Mouse (Mus musculus) E14TG2a.4 (cell line): Measurements from ENCODE around the gene Scrt2.

Experiments
- CTCF ChIP-seq: conservative IDR thresholded peaks from 2 replicates; pipeline ENCODE4 v1.5.1; 2014; ENCODE audit warnings: low read length
- NANOG ChIP-seq: IDR thresholded peaks from 2 replicates; pipeline ENCODE4 v1.6.1; 2014; ENCODE audit warnings: borderline replicate concordance, low read length, mixed read lengths
- POU5F1 ChIP-seq: IDR thresholded peaks from 2 replicates; pipeline ENCODE4 v1.6.1; 2014; ENCODE audit warnings: low read length, borderline replicate concordance

DNA sequence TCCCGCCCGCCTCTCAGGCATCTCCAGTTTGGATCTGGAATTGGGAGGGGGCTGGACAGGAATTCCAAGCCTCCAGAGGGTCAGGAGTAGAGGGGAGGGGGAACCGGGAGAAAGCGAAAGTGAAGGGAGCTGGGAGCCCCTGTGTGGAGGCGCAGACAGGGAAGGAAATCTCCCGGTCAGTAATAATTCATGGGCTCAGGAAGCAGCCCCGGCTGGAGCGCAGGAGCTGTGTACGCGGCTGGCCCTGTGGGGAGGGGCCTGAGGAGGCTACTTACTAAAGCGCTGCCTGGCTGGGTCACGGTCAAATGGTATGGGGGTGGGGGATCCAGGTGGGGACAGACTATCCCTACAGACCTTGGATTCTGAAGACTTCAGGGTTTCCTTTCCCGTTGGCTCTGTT, 60.7 kb downstream of the Scrt2 start:
- TF ChIP-seq CTCF = no peak
- TF ChIP-seq POU5F1 = no peak
- TF ChIP-seq NANOG = no peak
